In the genomic region with DNA sequence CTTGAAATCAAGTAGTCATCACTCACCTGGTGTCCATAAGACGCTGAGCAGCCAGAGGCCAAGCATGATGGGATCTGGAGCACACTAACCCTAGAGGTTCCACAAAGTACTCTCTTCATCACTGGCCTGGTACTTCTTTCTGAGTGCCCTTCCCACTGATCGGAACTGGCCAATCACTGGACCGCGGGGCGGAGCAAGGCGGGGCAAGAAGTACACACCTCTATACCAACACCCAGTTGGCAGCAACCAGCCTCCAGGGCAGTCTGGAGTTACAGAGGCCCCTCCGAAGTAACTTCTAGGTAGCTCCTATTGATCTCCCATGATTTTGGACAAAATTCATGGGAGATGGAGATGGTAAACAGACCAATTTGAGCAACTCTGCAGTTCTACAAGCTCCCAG, we compare ENCODE assay signal across 8 mouse cellular contexts. TPM values are rescaled to one million over a fixed set of nuclear protein-coding genes. Genes with fewer than 3 reads are reported as not detected.
A peak's percentile ranks its signal among the peaks of the same experiment; 100 is the strongest.
DNase-seq lines count a peak whose midpoint lies in the region; ATAC-seq lines count a peak whose summit lies in the region.

Adam8 (minus strand) TSS at position 157 of the 400 bp plus-strand sequence.

- no peak within 1 kb of the TSS for H3K9ac ChIP-seq in forebrain, embryonic 11.5 days (ENCODE audit: low read length)
- H3K9ac ChIP-seq in forebrain, embryonic 15.5 days (replicated peaks): no peak within 1 kb of the TSS
- H3K9ac ChIP-seq in kidney, embryonic 14.5 days (ENCODE audit: low read depth, low read length): no peak within 1 kb of the TSS

- no peak within 1 kb of the TSS for H3K4me3 ChIP-seq in forebrain, embryonic 11.5 days (ENCODE audit: low read depth, low read length)
- H3K4me3 ChIP-seq in forebrain, embryonic 15.5 days: no peak within 1 kb of the TSS
- no peak within 1 kb of the TSS for H3K4me3 ChIP-seq in kidney, embryonic 14.5 days (ENCODE audit: low read length)
- no peak within 1 kb of the TSS for H3K4me3 ChIP-seq in heart, embryonic 10.5 days

- ATAC-seq in forebrain, embryonic 11.5 days (replicated peaks; ENCODE audit: low FRiP score): peak; percentile 37; the same call in 1 of the 2 replicates
- no peak for ATAC-seq in forebrain, embryonic 15.5 days (replicated peaks)
- ATAC-seq in kidney, embryonic 14.5 days (ENCODE audit: low FRiP score, low TSS enrichment): peak; percentile 28

- H3K4me1 ChIP-seq in forebrain, embryonic 11.5 days (replicated peaks; ENCODE audit: control insufficient read depth, insufficient read depth, low read length): no peaks in the 10 kb centered on the region
- H3K4me1 ChIP-seq in forebrain, embryonic 15.5 days: no peaks in the 10 kb centered on the region
- no peaks in the 10 kb centered on the region for H3K4me1 ChIP-seq in kidney, embryonic 14.5 days (ENCODE audit: control insufficient read depth, insufficient read depth, low read length)
- H3K4me1 ChIP-seq in heart, embryonic 10.5 days: no peaks in the 10 kb centered on the region

- no peaks in the 10 kb centered on the region for H3K27me3 ChIP-seq in forebrain, embryonic 11.5 days (ENCODE audit: control insufficient read depth, insufficient read depth, low read length)
- H3K27me3 ChIP-seq in forebrain, embryonic 15.5 days: no peaks in the 10 kb centered on the region
- no peaks in the 10 kb centered on the region for H3K27me3 ChIP-seq in kidney, embryonic 14.5 days (ENCODE audit: control insufficient read depth, insufficient read depth, low read length)
- peaks cover 69% of the 10 kb centered on the region for H3K27me3 ChIP-seq in heart, embryonic 10.5 days (ENCODE audit: insufficient read depth, poor library complexity, severe bottlenecking)

- H3K4me2 ChIP-seq in forebrain, embryonic 11.5 days (ENCODE audit: low read depth, low read length, severe bottlenecking): no peak within 1 kb of the TSS
- H3K4me2 ChIP-seq in forebrain, embryonic 15.5 days (replicated peaks): no peak within 1 kb of the TSS
- no peak within 1 kb of the TSS for H3K4me2 ChIP-seq in kidney, embryonic 14.5 days (replicated peaks; ENCODE audit: low read depth, low read length)

- H3K27ac ChIP-seq in forebrain, embryonic 11.5 days (ENCODE audit: low read depth, low read length): no peak within 1 kb of the TSS
- no peak within 1 kb of the TSS for H3K27ac ChIP-seq in forebrain, embryonic 15.5 days (replicated peaks)
- H3K27ac ChIP-seq in kidney, embryonic 14.5 days (ENCODE audit: low read depth, low read length): no peak within 1 kb of the TSS
- no peak within 1 kb of the TSS for H3K27ac ChIP-seq in heart, embryonic 10.5 days

- no peak for DNase-seq in forebrain, embryonic 11.5 days (ENCODE audit: low spot score)
- DNase-seq in ZHBTc4 (ENCODE audit: low read depth, low spot score): peak; percentile 65
- DNase-seq in lung, postnatal 36 days: peak; percentile 67
- DNase-seq in heart, embryonic 10.5 days (ENCODE audit: low spot score): no peak
- DNase-seq in gastrocnemius, adult 18-20 months (ENCODE audit: low spot score): no peak
- DNase-seq in ovary, postnatal 14 days (ENCODE audit: low spot score): no peak

- WGBS in forebrain, embryonic 11.5 days: 22% methylated on average over 7 of the region's 7 CpGs
- 23% methylated on average over 7 of the region's 7 CpGs for WGBS in forebrain, embryonic 15.5 days
- WGBS in kidney, embryonic 14.5 days: 19% methylated on average over 7 of the region's 7 CpGs
- 22% methylated on average over 7 of the region's 7 CpGs for WGBS in heart, embryonic 10.5 days

- no peaks in the 10 kb centered on the region for H3K9me3 ChIP-seq in forebrain, embryonic 11.5 days (ENCODE audit: control insufficient read depth, low read length)
- no peaks in the 10 kb centered on the region for H3K9me3 ChIP-seq in forebrain, embryonic 15.5 days
- no peaks in the 10 kb centered on the region for H3K9me3 ChIP-seq in kidney, embryonic 14.5 days (ENCODE audit: control insufficient read depth, low read length)
- H3K9me3 ChIP-seq in heart, embryonic 10.5 days: no peaks in the 10 kb centered on the region

- H3K36me3 ChIP-seq in forebrain, embryonic 11.5 days (ENCODE audit: control insufficient read depth, insufficient read depth, low read length): peaks cover 10% of the 10 kb centered on the region
- peaks cover 26% of the 10 kb centered on the region for H3K36me3 ChIP-seq in forebrain, embryonic 15.5 days
- H3K36me3 ChIP-seq in kidney, embryonic 14.5 days (ENCODE audit: control insufficient read depth, insufficient read depth, low read length): peaks cover 21% of the 10 kb centered on the region
- H3K36me3 ChIP-seq in heart, embryonic 10.5 days: peaks cover 24% of the 10 kb centered on the region

RNA-seq across cellular contexts. Expression of gene Adam8, which starts in this region (rescaled TPM):
- 3.0 and 3.6 TPM in 2 replicates for polyA plus RNA-seq in forebrain, embryonic 11.5 days (2014; fragmentation: Nextera tagmentation; extraction: Ambion mirVana)
- polyA plus RNA-seq in forebrain, embryonic 15.5 days (2015; fragmentation: Nextera tagmentation; extraction: Ambion mirVana): 3.1 and 3.9 TPM in 2 replicates
- 0.85 and 1.6 TPM in 2 replicates for polyA plus RNA-seq in kidney, embryonic 14.5 days (2014; fragmentation: Nextera tagmentation; extraction: Ambion mirVana)
- polyA plus RNA-seq in heart, embryonic 10.5 days (2016; fragmentation: Nextera tagmentation; extraction: Ambion mirVana): 0.57 and 1.3 TPM in 2 replicates
- total RNA-seq in gastrocnemius, adult 18-20 months (2021): under 1 TPM; 0.30 to 0.47 TPM

Comparison
In these comparisons a context has a peak if more than half of its experiments do, and no peak if none do; other contexts are left out.
1. DNase-seq: peak in ZHBTc4 (single experiment) and lung, postnatal 36 days (single experiment); none in forebrain, embryonic 11.5 days (single experiment), heart, embryonic 10.5 days (single experiment), gastrocnemius, adult 18-20 months (single experiment) and ovary, postnatal 14 days (single experiment).